Mouse (Mus musculus) megakaryocyte-erythroid progenitor cell, adult 5-6 weeks (primary cell): ENCODE measurements at regions not wholly inside any gene's neighbourhood (a gene's known extent, or its start where the extent isn't known, plus 50 kb on each side); places are given as distances from the start of the nearest gene placed in this dataset.

Experiments used
- ATAC-seq: replicated peaks from 2 replicates; pipeline ENCODE4 v1.8.0; 2016; ENCODE audit warnings: mild to moderate bottlenecking, inconsistent platforms; ENCODE audit not compliant: severe bottlenecking, poor library complexity, low FRiP score, low TSS enrichment

DNA sequence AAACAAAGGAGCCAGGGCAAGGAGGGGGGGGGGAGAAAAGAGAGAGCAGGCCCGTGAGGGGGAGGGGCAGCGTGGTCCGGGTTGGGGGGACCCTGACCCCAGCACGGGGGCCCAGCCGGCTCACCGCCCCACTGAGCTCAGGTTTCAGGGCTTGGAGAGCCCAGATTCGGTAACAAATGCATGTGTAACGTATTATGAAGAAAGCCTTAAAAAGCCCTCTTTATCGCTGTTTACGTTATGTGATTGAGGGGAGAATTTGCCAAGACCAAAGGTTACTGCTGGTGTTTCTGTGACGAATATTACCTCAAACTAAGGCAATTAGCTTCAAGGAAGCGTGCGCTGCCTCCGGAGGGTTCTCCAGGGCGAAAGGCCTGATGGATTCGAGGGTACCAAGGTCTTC lies 54.2 kb downstream of the Barx1 start:
- ATAC-seq: no peak

DNA sequence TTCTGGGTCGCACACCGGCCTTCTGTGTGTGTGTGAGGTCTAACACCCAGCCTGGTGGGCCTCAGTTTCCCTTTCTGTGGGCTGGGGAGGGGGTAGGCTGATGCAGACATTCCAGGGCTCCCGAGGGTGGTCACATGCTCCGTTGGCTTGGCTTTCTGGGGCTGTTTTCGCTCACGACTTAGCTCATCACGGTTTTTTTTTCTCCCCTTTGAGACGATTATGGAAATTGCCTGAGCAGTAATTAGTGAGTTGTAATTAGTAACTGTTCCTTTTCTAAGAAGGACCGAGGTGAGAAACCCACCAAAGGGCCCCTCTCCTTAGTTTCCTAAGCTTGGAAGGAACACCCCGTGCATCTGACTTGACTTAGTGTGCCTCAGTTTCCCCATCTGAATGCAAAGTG lies 54.7 kb downstream of the Barx1 start:
- no peak for ATAC-seq

DNA sequence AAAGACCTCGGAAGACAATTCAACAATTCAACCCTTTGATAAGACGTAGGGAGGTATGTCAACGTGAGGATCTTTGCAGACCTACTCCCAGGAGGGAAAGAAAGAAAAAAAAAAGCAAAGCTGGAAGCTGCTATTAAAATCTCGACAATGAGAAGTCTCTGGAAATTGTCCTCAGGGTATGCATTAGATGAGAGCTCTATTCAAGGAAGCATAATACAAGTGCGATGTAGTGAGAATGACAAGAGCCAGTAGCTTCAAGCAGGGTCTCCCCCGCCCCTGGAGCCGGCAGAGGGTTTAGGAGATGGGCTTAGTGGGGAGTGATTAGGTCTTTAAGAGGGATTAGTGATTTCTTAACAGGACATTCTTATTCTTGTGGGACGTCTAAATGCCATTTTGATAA lies 60.9 kb downstream of the Barx1 start:
- no peak for ATAC-seq

DNA sequence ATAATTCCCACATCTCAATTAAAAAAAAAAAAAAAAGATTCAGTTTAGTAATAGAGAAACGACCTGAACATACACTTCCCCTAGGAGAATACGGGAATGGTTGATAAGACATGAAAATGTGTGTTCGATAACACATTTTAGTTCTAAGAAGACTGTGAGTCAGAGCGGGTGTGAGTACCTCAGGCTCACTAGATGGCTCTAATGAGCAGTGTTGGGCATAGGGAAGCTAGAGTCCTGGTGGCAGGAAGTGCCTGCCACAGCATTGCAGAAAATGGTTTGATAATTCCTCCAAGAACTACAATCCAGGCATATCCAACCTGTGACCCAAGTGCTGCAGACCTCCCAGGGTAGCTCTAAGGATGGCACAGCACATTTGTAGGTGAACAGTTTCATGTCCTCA lies 63.6 kb downstream of the Barx1 start:
- ATAC-seq: no peak

DNA sequence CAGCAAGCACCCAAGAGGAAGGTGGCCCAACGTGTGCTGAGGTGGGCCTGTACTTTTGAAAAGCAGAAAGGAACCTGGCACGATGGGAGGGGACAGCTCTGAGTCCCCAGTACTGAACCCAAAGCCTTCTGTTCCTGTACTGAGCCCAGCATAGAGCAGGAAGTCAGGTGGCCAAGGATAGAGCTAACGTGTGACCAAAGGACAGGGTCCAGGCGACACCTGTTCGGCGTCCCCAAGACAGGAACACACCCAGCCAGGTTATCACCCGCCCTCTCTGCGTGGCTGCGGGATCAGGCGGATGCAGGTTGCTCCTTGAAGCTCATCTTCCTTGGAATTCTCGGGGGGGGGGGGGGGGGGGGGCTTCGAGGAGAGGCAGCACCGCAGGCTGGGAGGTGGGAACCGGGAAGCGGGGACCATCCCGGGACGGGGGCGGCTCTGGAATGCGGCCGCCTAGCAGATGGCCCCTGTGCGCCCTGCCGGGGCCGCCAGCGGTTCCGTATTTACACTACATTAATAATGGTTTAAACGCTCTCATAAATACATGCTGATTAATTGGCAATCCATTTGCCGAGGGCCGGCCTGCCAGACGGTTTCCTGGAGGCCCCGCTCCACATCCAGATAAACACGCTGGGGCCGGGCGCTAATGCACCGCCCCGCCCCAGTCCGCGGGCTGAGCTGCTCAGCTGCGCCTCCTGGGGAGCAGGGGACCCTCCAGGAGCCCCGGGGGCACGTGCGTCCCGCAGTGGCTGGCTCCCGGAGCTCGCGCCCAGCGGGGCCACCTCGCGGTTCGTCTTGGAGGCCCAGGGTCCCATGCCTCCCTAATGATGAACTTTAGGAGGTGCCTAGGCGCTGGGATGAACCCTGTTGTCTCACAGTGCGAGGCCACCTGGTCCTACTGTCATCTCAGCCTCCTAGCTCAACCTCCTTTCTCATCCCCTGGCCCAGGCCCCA lies 68.5 kb downstream of the Barx1 start:
- ATAC-seq: peak; percentile 48; the same call in 1 of the 2 replicates

DNA sequence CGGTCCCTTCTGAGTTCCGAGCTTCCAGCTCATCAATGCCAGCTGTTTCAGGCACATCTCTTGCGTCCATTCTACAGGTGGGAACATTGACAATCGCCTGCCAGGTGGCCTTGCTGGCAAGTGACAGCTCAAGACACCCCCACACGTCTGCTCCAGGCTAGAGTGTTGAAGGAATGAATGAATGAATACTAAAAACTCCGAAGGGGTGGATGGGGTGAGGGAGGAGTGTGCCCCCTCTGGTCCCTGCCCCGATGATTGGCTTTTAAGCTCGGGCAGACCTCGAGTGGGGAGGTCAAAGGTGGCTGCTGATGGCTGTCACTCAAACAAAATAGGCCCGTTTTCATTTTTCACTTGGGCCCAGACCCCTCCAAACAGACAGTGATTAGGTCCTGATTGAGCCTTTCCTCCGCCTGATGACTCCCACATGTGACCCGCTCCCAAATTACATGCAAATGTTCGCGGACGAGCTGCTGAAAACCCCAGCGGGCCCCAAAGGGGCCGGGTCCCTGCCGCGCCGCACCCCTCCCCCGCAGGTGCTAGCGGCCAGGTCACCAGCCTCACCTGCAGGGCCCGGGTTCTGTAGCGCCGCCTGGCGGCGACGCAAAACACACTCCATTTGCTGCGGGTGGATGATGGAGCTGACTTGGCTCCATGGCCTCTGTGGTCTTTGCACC lies 69.5 kb downstream of the Barx1 start:
- no peak for ATAC-seq

DNA sequence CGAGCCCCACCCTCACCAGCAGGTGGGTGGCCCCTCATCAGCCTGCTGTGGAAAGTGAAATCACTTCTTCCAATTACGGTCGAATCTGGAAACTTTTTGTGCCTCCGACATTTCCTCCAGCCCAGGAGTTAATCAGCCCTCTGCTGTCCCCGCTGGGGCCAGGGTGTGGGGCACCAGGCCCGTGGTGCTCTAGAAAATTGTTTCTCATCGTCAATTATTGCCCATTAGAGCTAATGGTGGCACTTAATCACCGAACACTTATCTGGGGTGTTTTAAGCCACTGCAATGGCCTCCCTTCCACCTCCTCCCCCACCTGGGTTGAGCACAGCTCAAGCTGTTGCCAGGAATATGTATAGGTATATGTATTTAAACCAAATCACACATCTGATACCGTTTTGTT lies 72.2 kb downstream of the Barx1 start:
- ATAC-seq: no peak

DNA sequence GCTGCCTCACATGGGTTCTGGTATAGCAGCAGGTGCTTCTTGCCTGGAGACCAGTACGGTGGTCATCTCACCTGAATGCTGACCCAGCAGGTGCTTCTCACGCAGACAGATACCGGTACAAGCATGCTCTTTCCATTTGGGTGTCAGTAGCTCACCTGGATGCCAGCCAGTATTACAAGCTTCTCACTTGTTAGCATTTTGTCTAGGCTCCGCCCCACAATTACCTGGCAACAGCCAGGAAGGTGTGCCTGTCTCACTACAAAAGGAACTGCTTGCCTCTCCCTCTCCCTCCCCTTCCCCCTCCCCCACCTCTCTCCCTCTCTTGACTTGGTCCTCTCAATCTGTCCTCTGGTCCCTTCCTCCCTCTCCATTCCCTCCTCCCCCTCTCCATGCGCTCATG lies 82.8 kb downstream of the Barx1 start:
- no peak for ATAC-seq

DNA sequence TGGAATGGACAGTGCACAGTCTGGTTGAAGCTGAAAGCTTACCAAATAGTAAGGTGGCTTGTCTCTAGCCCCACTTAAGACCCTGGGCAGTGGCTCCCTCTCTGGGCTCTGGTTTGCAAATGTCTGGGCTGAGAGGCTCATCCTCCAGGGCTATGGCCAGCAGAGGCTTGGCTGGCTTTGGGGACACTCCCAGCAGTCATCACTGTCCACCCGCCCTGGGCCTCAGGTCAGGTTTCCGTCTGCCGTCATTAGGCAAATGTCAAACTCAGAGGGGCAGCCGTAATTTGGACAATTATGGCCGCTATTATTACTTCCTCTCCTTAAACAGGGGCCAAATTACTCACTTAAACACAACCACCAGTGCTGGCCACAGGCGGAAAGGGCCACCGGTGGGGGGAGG lies 83.5 kb downstream of the Barx1 start:
- ATAC-seq: no peak
